Mouse (Mus musculus) limb, embryonic 13.5 days (tissue): ENCODE results near the gene Phf23. TPM values are rescaled to one million over a fixed set of nuclear protein-coding genes. Genes with fewer than 3 reads are reported as not detected.
"Not testable (repeated sequence)": the region's sequence is repeated elsewhere in the genome, so short reads cannot be mapped to it uniquely, and the experiment has no call there.

ENCODE experiments used
- ATAC-seq: fragments of 200-750 bp; cut with Nextera tagmentation; 2 replicates; pipeline ENCODE4 v1.8.0; 2017; ENCODE audit warnings: low read depth, moderate number of reproducible peaks, moderate TSS enrichment; ENCODE audit not compliant: low FRiP score
- H3K27ac ChIP-seq: fragments of 300-500 bp; sonication (generic); 2 replicates; pipeline ENCODE4 v1.5.1; 2015; ENCODE audit warnings: inconsistent platforms, mild to moderate bottlenecking, moderate library complexity
- H3K27me3 ChIP-seq: fragments of 300-500 bp; sonication (generic); 2 replicates; pipeline ENCODE4 v1.6.1; 2015; ENCODE audit warnings: mild to moderate bottlenecking, inconsistent platforms
- H3K36me3 ChIP-seq: fragments of 300-500 bp; sonication (generic); 2 replicates; pipeline ENCODE4 v1.6.1; 2015; ENCODE audit warnings: inconsistent platforms, mild to moderate bottlenecking, moderate library complexity
- H3K4me1 ChIP-seq: fragments of 300-500 bp; sonication (generic); 2 replicates; pipeline ENCODE4 v1.6.1; 2015; ENCODE audit warnings: inconsistent platforms
- H3K4me2 ChIP-seq: fragments of 300-500 bp; sonication (generic); replicated peaks from 2 replicates; pipeline ENCODE4 v1.6.1; 2015; ENCODE audit warnings: inconsistent platforms, mild to moderate bottlenecking, moderate library complexity
- H3K4me3 ChIP-seq: fragments of 300-500 bp; sonication (generic); 2 replicates; pipeline ENCODE4 v1.5.1; 2015; ENCODE audit warnings: moderate library complexity, mild to moderate bottlenecking, inconsistent platforms
- H3K9ac ChIP-seq: fragments of 300-500 bp; sonication (generic); 2 replicates; pipeline ENCODE4 v1.6.1; 2015; ENCODE audit warnings: mild to moderate bottlenecking, inconsistent platforms
- H3K9me3 ChIP-seq: fragments of 300-500 bp; sonication (generic); 2 replicates; pipeline ENCODE4 v1.6.1; 2016; ENCODE audit warnings: inconsistent platforms
- WGBS: fragments of 180-500 bp; shearing (Covaris S2); methylation state at CpG from one replicate; pipeline ENCODE4 v1.1.7; 2015; 5-methylcytosine and 5-hydroxymethylcytosine counted together
- polyA plus RNA-seq: library from polyadenylated mRNA; unstranded; fragments of >200 nt; fragmentation: Nextera tagmentation; extraction: Ambion mirVana; gene quantifications from 2 replicates; pipeline ENCODE4 v1.2.1, GENCODE M21; 2015

Phf23 gene
- polyA plus RNA-seq: 95.9 and 101 TPM in 2 replicates

DNA sequence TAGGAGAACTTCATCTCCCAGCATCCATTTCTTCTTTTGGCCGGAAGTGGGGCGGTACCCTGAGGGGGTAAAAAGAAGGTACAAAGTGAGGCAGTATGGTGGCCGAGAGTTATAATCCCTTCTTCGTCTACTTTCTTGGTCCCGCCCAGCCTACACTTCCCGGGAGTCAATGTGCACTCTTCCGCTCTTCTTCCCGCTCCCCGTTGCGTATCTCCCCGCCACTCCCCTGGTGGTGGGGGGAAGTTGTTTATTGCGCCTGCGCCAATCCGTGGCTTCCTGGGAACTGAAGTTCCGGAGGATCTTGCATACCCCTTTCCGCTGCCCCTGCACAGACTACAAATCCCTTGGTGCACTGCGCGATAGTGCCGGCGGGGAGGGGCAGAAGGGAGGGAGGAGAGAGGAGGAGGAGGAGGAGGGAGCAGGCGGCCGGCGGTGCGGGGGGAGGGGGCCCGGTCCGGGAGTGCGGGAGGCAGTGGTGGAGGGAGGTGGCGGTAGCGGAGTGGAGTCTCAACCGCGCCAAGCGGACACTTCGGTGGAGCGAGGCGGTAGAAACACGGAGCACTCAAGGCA, at the start of gene Phf23:
Gene Phf23, plus strand, starts transcription at position 387 of the 570 bp plus-strand sequence.
- peak; percentile 85 for ATAC-seq
- WGBS: under 1% methylated on average over 36 of the region's 36 CpGs

DNA sequence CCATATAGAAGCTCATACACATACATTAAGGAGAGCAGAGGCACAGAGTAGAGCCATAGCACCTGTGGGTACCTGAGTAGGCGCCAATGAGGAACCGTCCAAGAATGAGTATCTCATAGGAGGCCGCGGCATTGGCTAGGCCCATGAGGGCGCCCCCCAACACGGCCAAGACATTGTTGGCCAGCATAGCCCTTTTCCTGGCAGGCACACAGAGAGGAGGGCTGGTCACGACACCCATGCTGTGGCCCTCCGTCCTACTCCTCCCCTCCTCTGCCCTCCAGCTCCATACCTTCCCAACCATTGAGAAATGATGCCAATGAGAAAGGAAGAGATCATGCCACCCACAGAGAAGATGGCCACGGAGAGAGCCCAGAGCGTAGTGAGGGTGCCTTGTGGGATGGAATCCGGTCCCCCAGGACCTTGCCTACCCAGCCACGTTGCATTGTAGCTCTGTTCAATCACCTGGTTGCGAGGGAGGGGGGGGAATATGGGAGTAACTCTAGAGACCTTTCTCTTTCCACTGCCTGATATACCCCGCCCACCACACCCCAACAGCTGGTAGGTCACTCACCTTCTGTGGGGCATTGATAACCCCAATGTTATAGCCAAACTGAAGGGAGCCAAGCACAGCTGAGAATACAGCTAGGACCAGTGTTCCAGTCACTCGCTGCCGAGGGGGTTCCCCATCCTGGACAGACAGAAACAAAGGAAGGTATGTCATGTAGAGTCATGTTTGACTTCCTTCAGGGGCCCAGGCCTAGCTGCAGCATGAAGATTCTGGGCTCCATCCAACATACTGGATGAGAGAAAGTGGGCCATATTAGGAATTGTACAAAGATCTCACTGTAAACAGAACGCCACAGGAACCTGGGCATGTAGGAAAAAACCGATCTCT, 49.3 kb upstream of the Phf23 start:
- ATAC-seq: no peak
- Histone ChIP-seq H3K4me3 (peak overlapping the region; percentile 61), H3K4me2 (peak overlapping the region; percentile 83), H3K36me3 (peaks cover 46% of the 10 kb centered on the region), H3K27me3 (0 out of 2 replicates have a peak, but pooled peaks cover 5% of the 10 kb centered on the region), H3K4me1 (peaks cover 26% of the 10 kb centered on the region), H3K9me3 (no peaks in the 10 kb centered on the region), H3K27ac (peak overlapping the region; percentile 91; the same call in 1 of the 2 replicates), H3K9ac (peak overlapping the region; percentile 70)
- 91% methylated on average over 18 of the region's 18 CpGs for WGBS

More for the DNA sequence above, at the start of gene Phf23:
- Histone ChIP-seq H3K4me1 (peaks cover 45% of the 10 kb centered on the region), H3K9me3 (no peaks in the 10 kb centered on the region), H3K9ac (peak within 1 kb of the TSS; percentile 98), H3K4me3 (peak within 1 kb of the TSS; percentile 98), H3K27ac (peak within 1 kb of the TSS; percentile 98), H3K4me2 (peak within 1 kb of the TSS; percentile 62), H3K36me3 (peaks cover 44% of the 10 kb centered on the region), H3K27me3 (no peaks in the 10 kb centered on the region)

DNA sequence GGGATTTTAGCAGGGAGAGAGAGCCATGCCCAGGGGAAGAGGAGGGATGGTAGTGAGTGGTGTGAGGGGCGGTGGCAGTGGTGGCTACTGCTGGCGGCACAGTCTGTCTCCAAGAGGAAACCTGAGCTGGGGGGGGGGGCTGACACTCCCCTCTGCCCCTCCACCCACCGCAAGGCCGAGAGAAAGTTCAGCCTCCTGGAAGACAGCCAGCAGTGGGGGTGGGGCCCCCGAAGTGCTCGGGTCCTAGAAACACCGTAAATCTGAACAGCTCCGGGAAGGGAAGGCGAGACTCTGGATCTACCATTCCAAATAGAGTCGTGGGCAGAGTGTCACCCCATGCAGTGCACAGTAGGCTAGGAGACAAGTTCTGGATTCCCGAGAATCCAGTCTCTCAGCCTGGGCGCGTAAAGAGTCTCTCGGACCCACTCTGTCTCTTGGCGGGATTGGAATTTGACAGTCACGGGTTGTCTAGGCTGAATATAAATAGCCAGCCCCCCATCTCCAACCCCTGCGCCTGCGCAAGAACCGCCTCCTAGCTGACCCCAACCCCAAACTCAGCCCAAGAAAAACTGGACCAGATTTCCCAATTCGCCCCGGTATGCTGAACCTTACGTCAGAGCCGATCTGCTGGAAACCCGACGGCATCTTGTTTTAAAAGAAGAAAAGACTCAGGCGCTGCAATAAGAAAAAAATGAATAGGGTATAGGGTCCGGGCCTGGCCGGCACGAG, 48.1 kb upstream of the Phf23 start:
- H3K27me3 ChIP-seq: peaks cover 10% of the 10 kb centered on the region; the same call in 1 of the 2 replicates
- ATAC-seq: peak; percentile 57
- H3K9ac ChIP-seq: peak overlapping the region; percentile 70
- peak overlapping the region; percentile 83 for H3K4me2 ChIP-seq
- 2% methylated on average over 29 of the region's 29 CpGs for WGBS
- peak overlapping the region; percentile 61 for H3K4me3 ChIP-seq
- H3K4me1 ChIP-seq: peaks cover 26% of the 10 kb centered on the region
- H3K9me3 ChIP-seq: no peaks in the 10 kb centered on the region
- H3K36me3 ChIP-seq: peaks cover 35% of the 10 kb centered on the region
- H3K27ac ChIP-seq: peak overlapping the region; percentile 91

GRCm38 (mm10) chr11:69948066-69948762, 47.4 kb upstream of the Phf23 start, which contains the start of gene Slc2a4:
Gene Slc2a4 (minus strand): TSS chr11:69948188.
- Histone ChIP-seq H3K36me3 (peaks cover 28% of the 10 kb centered on the region), H3K9ac (peak within 1 kb of the TSS; percentile 73), H3K9me3 (no peaks in the 10 kb centered on the region), H3K27me3 (peaks cover 13% of the 10 kb centered on the region; the same call in 1 of the 2 replicates), H3K4me1 (peaks cover 26% of the 10 kb centered on the region), H3K4me2 (peak within 1 kb of the TSS; percentile 83), H3K27ac (peak within 1 kb of the TSS; percentile 94), H3K4me3 (peak within 1 kb of the TSS; percentile 61)
- peak; percentile 94 for ATAC-seq
- under 1% methylated on average over 34 of the region's 34 CpGs for WGBS

DNA sequence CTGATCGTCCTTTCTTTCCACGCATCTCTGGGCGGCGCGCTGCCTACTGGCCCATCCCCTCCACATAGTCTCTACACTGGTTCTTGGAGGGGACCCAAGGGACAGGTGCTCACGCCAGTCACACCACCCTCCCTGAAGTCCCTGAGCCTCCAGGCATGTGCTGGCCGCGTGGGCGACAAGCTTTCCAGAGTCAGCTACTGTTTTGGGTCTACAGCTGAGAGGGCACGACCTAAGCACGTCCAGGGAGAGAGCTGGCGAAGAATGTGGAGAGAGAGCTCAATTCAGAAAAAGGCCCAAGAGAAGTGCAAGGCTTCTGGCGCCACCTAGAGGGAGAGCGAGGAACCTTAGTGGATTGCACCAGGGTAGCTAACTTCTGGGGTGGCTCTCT, 46.8 kb upstream of the Phf23 start:
- H3K4me3 ChIP-seq: peak overlapping the region; percentile 61
- no peaks in the 10 kb centered on the region for H3K9me3 ChIP-seq
- peaks cover 13% of the 10 kb centered on the region; the same call in 1 of the 2 replicates for H3K27me3 ChIP-seq
- H3K9ac ChIP-seq: peak overlapping the region; percentile 73
- H3K4me1 ChIP-seq: peaks cover 26% of the 10 kb centered on the region
- H3K27ac ChIP-seq: peak overlapping the region; percentile 94
- ATAC-seq: peak; percentile 57
- peak overlapping the region; percentile 83 for H3K4me2 ChIP-seq
- WGBS: 0% methylated on average over 14 of the region's 14 CpGs
- H3K36me3 ChIP-seq: peaks cover 23% of the 10 kb centered on the region

GRCm38 (mm10) chr11:69950807-69951459, 44.6 kb upstream of the Phf23 start:
- Histone ChIP-seq H3K9me3 (no peaks in the 10 kb centered on the region), H3K27me3 (peaks cover 13% of the 10 kb centered on the region; the same call in 1 of the 2 replicates), H3K4me1 (peaks cover 23% of the 10 kb centered on the region), H3K4me3 (no peak overlapping the region), H3K36me3 (peaks cover 1% of the 10 kb centered on the region; the same call in 1 of the 2 replicates), H3K4me2 (no peak overlapping the region), H3K9ac (no peak overlapping the region), H3K27ac (no peak overlapping the region)
- WGBS: 46% methylated on average over 4 of the region's 4 CpGs
- no peak for ATAC-seq

DNA sequence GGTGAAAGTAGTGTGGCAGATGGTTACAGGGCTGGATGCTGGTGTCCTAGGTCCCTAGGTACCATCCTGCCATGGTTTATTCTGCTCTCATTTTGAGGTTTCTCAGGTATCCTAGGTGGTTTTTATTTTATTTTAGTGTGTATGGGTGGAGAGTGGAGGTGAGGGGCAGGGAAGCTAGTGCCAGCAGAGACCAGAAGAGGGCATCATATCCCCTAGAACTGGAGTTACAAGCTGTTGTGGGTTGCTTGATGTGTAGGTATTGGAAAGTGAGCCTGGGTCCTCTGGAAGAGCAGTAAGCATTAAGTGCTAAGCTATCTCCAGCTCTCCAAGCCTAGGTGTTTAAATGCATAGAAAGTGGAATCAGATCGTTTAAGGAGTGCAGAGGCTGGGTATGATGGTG, 43.3 kb upstream of the Phf23 start:
- peaks cover 9% of the 10 kb centered on the region for H3K4me1 ChIP-seq
- no peaks in the 10 kb centered on the region for H3K9me3 ChIP-seq
- no peak overlapping the region for H3K4me2 ChIP-seq
- 40% methylated on average over 1 of the region's 1 CpGs for WGBS
- ATAC-seq: no peak
- no peak overlapping the region for H3K4me3 ChIP-seq
- H3K9ac ChIP-seq: no peak overlapping the region
- H3K27me3 ChIP-seq: peaks cover 13% of the 10 kb centered on the region; the same call in 1 of the 2 replicates
- no peaks in the 10 kb centered on the region for H3K36me3 ChIP-seq
- H3K27ac ChIP-seq: no peak overlapping the region

- 65% methylated on average over 11 of the region's 11 CpGs for WGBS
- Histone ChIP-seq H3K9me3 (no peaks in the 10 kb centered on the region), H3K4me3 (no peak overlapping the region), H3K4me1 (peaks cover 4% of the 10 kb centered on the region; the same call in 1 of the 2 replicates), H3K9ac (no peak overlapping the region), H3K36me3 (no peaks in the 10 kb centered on the region), H3K4me2 (no peak overlapping the region), H3K27me3 (peaks cover 13% of the 10 kb centered on the region; the same call in 1 of the 2 replicates), H3K27ac (no peak overlapping the region)
- no peak for ATAC-seq
These were observed 42.2 kb upstream of the Phf23 start for GRCm38 (mm10) chr11:69953267-69953915.

- WGBS: 79% methylated on average over 4 of the region's 4 CpGs
- not testable (repeated sequence) for H3K9ac ChIP-seq
These were observed 40.0 kb upstream of the Phf23 start for GRCm38 (mm10) chr11:69955618-69956017.

DNA sequence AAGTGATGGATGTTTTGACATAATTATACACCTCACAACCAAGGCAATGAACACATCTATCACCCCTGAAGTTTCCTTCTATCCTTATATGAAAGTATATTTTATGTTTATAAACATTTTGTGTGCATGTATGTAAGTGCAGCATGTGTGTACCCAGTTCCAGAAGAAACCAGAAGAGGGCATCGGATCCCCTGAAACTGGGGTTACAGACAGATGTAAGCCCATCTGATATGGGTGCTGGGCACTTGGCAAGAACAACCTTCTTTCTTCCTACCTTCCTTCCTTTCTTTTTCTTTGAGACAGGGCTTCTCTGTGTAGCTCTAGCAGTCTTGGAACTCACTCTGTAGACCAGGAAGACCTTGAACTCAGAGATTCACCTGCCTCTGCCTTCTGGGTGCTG, 39.4 kb upstream of the Phf23 start:
- H3K4me3 ChIP-seq: no peak overlapping the region
- whole genome bisulfite sequencing: 79% methylated on average over 1 of the region's 1 CpGs
- ATAC-seq: no peak
- H3K27me3 ChIP-seq: peaks cover 27% of the 10 kb centered on the region
- no peaks in the 10 kb centered on the region for H3K9me3 ChIP-seq
- no peaks in the 10 kb centered on the region for H3K4me1 ChIP-seq
- H3K9ac ChIP-seq: no peak overlapping the region
- no peaks in the 10 kb centered on the region for H3K36me3 ChIP-seq
- H3K4me2 ChIP-seq: no peak overlapping the region
- H3K27ac ChIP-seq: no peak overlapping the region

More at GRCm38 (mm10) chr11:69955618-69956017, 40.0 kb upstream of the Phf23 start:
- not testable (repeated sequence) for H3K4me2 ChIP-seq, H3K36me3 ChIP-seq, H3K4me3 ChIP-seq, H3K4me1 ChIP-seq, H3K9me3 ChIP-seq, H3K27ac ChIP-seq, ATAC-seq
- H3K27me3 ChIP-seq: peaks cover 26% of the 10 kb centered on the region
